Mouse (Mus musculus) heart, embryonic 13.5 days (tissue): ENCODE measurements around the gene Efcc1. TPM values are rescaled to one million over a fixed set of nuclear protein-coding genes. Genes with fewer than 3 reads are reported as not detected.

Source experiments
- ATAC-seq: fragments of 200-750 bp; cut with Nextera tagmentation; 2 replicates; pipeline ENCODE4 v1.8.0; 2017; ENCODE audit warnings: moderate TSS enrichment; ENCODE audit not compliant: insufficient number of reproducible peaks, low FRiP score, low TSS enrichment; ENCODE audit errors: extremely low read depth
- H3K27ac ChIP-seq: fragments of 300-500 bp; sonication (generic); replicated peaks from 2 replicates; pipeline ENCODE4 v1.5.1; 2015; ENCODE audit warnings: moderate library complexity, mild to moderate bottlenecking, inconsistent platforms
- H3K27me3 ChIP-seq: fragments of 300-500 bp; sonication (generic); replicated peaks from 2 replicates; pipeline ENCODE4 v1.6.1; 2015; ENCODE audit warnings: mild to moderate bottlenecking, inconsistent platforms
- H3K36me3 ChIP-seq: fragments of 300-500 bp; sonication (generic); 2 replicates; pipeline ENCODE4 v1.6.1; 2015; ENCODE audit warnings: mild to moderate bottlenecking, inconsistent platforms
- H3K4me1 ChIP-seq: fragments of 300-500 bp; sonication (generic); 2 replicates; pipeline ENCODE4 v1.6.1; 2015; ENCODE audit warnings: inconsistent platforms
- H3K4me2 ChIP-seq: fragments of 300-500 bp; sonication (generic); 2 replicates; pipeline ENCODE4 v1.6.1; 2015; ENCODE audit warnings: inconsistent platforms, mild to moderate bottlenecking, moderate library complexity
- H3K4me3 ChIP-seq: fragments of 300-500 bp; sonication (generic); 2 replicates; pipeline ENCODE4 v1.5.1; 2015; ENCODE audit warnings: moderate library complexity, mild to moderate bottlenecking, inconsistent platforms
- H3K9ac ChIP-seq: fragments of 300-500 bp; sonication (generic); 2 replicates; pipeline ENCODE4 v1.6.1; 2015; ENCODE audit warnings: inconsistent platforms, mild to moderate bottlenecking, moderate library complexity
- H3K9me3 ChIP-seq: fragments of 300-500 bp; sonication (generic); 2 replicates; pipeline ENCODE4 v1.6.1; 2016; ENCODE audit warnings: inconsistent platforms
- WGBS: fragments of 180-500 bp; shearing (Covaris S2); methylation state at CpG from one replicate; pipeline ENCODE4 v1.1.7; 2015; ENCODE audit warnings: mixed read lengths; 5-methylcytosine and 5-hydroxymethylcytosine counted together
- polyA plus RNA-seq: library from polyadenylated mRNA; unstranded; fragments of >200 nt; fragmentation: Nextera tagmentation; extraction: Ambion mirVana; gene quantifications from 2 replicates; pipeline ENCODE4 v1.2.1, GENCODE M21; 2015

Gene Efcc1
- polyA plus RNA-seq, 1 experiment from 2014 or later: 0.52 TPM

DNA sequence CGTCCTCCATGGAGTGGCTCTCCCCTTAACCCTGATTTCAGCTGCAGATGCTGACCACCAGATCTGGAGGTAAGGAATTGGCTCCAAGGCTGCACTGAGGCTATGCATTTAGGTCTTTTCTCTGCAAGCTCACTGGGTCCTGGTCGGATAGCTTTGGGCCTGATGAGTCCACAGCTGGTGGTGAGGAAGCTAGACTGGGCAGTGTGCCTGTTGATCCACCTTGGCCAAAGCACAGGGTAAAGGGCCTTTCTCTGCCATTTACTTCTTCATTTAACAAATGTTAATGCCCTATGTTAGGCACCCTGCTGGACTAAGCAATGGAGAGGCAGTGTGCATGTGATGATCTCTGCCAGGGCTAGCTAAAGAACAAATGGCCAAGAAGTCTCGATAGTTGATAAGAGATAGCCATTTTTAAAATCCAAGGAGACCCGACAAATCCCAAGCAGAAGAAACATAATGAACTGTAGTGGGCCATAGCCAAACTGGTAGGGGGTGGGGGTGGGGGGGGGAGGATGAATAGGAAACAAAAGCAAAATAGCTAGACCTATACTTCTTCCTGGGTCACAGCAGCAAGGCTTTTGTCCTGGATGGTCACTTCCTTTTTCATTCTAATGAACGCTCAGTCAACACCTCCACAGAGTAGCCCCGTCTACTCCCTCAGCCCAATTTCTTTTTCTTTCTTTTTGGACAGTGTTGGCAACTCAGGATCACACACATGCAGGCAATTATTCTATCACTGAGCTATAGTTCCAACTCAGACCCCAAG lies 64.9 kb downstream of the Efcc1 start:
- peaks cover 26% of the 10 kb centered on the region for H3K36me3 ChIP-seq
- H3K4me2 ChIP-seq: no peak overlapping the region
- no peak overlapping the region for H3K9ac ChIP-seq
- H3K27me3 ChIP-seq: no peaks in the 10 kb centered on the region
- peaks cover 17% of the 10 kb centered on the region for H3K4me1 ChIP-seq
- no peak overlapping the region for H3K27ac ChIP-seq
- no peak for ATAC-seq
- no peaks in the 10 kb centered on the region for H3K9me3 ChIP-seq
- 62% methylated on average over 6 of the region's 6 CpGs for WGBS
- no peak overlapping the region for H3K4me3 ChIP-seq

GRCm38 (mm10) chr6:87796251-87796880 lies 65.7 kb downstream of the Efcc1 start:
- WGBS: 75% methylated on average over 6 of the region's 6 CpGs
- H3K9ac ChIP-seq: no peak overlapping the region
- H3K4me3 ChIP-seq: no peak overlapping the region
- ATAC-seq: no peak
- H3K4me2 ChIP-seq: no peak overlapping the region
- H3K9me3 ChIP-seq: no peaks in the 10 kb centered on the region
- H3K27me3 ChIP-seq: no peaks in the 10 kb centered on the region
- no peak overlapping the region for H3K27ac ChIP-seq
- H3K4me1 ChIP-seq: peaks cover 9% of the 10 kb centered on the region
- peaks cover 25% of the 10 kb centered on the region for H3K36me3 ChIP-seq

- no peak for ATAC-seq
- no peak overlapping the region for H3K4me2 ChIP-seq
These were observed 66.7 kb downstream of the Efcc1 start for GRCm38 (mm10) chr6:87797321-87797720.

DNA sequence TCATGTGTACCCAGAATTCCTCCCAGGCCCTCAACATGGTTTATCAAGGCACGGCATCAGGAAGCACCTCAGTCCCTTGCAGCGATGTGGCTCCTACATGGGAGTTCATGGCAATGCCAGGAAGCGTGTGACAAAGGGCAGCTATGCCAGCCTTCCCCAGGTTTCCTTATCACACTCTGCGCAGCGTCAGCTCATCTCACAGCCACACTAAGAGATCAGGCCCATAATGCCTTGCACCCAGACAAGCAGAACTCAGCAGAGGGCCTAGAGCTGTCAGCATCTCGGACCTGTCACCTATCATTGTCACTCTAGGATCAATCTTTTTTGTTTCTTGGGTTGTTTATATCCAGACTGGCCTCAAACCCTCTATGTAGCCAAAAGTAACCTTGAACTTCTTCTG lies 68.9 kb downstream of the Efcc1 start:
- no peak for ATAC-seq
- Histone ChIP-seq H3K9me3 (no peaks in the 10 kb centered on the region), H3K27ac (no peak overlapping the region), H3K27me3 (no peaks in the 10 kb centered on the region), H3K4me1 (peaks cover 7% of the 10 kb centered on the region), H3K9ac (no peak overlapping the region), H3K4me3 (no peak overlapping the region), H3K36me3 (no peaks in the 10 kb centered on the region), H3K4me2 (no peak overlapping the region)
- 68% methylated on average over 6 of the region's 6 CpGs for WGBS

More at GRCm38 (mm10) chr6:87797321-87797720, 66.7 kb downstream of the Efcc1 start:
- Histone ChIP-seq H3K4me3 (no peak overlapping the region), H3K36me3 (peaks cover 18% of the 10 kb centered on the region), H3K9me3 (no peaks in the 10 kb centered on the region), H3K9ac (no peak overlapping the region), H3K27ac (no peak overlapping the region), H3K4me1 (peaks cover 7% of the 10 kb centered on the region), H3K27me3 (no peaks in the 10 kb centered on the region)
- WGBS: 35% methylated on average over 2 of the region's 2 CpGs

DNA sequence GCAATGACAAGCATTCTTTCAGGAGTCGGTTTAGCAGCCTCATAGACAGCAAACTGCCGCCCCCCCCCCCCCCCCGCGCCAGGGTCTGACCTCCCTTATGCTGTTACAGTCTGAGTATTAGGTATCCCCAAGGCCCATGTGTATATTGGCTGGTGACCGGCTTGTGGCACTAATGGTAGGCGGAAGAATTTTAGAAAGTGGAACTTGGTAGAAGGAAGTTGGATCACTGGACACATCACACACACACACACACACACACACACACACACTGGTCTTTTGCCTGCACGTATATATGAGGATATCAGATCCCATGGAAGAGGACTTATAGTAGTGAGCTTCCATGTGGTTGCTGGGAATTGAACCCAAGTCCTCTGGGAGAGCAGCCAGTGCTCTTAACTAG lies 71.8 kb downstream of the Efcc1 start:
- 78% methylated on average over 6 of the region's 7 CpGs for WGBS
- H3K27me3 ChIP-seq: no peaks in the 10 kb centered on the region
- peaks cover 15% of the 10 kb centered on the region; the same call in 1 of the 2 replicates for H3K4me1 ChIP-seq
- no peak overlapping the region for H3K4me3 ChIP-seq
- no peak overlapping the region for H3K4me2 ChIP-seq
- H3K36me3 ChIP-seq: no peaks in the 10 kb centered on the region
- no peak for ATAC-seq
- H3K9ac ChIP-seq: no peak overlapping the region
- H3K27ac ChIP-seq: no peak overlapping the region
- no peaks in the 10 kb centered on the region for H3K9me3 ChIP-seq

- Histone ChIP-seq H3K4me3 (no peak overlapping the region), H3K9me3 (no peaks in the 10 kb centered on the region), H3K4me1 (peaks cover 15% of the 10 kb centered on the region; the same call in 1 of the 2 replicates), H3K36me3 (0 out of 2 replicates have a peak, but pooled peaks cover 3% of the 10 kb centered on the region), H3K27me3 (no peaks in the 10 kb centered on the region), H3K9ac (no peak overlapping the region), H3K27ac (no peak overlapping the region), H3K4me2 (no peak overlapping the region)
- no peak for ATAC-seq
- WGBS: 83% methylated on average over 1 of the region's 1 CpGs
These were observed 73.4 kb downstream of the Efcc1 start for GRCm38 (mm10) chr6:87804036-87804435.

DNA sequence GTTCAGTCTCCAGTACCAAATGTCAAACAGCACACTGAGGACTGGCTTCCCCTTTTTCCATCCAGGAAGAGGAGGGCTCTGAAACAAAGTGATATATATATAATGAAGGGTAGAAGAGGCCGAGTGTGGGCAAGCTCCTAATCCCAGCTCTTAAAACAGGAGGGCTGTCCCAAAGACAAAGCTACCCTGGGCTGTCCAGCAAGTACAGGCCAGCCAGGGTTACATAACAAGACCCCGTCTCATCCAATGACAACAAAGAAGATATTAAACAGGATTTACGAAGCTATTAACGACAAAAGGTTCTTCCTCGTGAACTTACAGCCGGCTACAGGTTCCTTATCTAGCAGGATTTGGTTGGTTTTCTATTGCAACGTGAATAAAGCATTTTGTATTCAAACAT lies 74.2 kb downstream of the Efcc1 start:
- 0 out of 2 replicates have a peak, but pooled peaks cover 3% of the 10 kb centered on the region for H3K36me3 ChIP-seq
- no peak overlapping the region for H3K4me3 ChIP-seq
- H3K27me3 ChIP-seq: no peaks in the 10 kb centered on the region
- no peaks in the 10 kb centered on the region for H3K9me3 ChIP-seq
- no peak for ATAC-seq
- WGBS: 78% methylated on average over 7 of the region's 7 CpGs
- peaks cover 13% of the 10 kb centered on the region for H3K4me1 ChIP-seq
- no peak overlapping the region for H3K9ac ChIP-seq
- no peak overlapping the region for H3K27ac ChIP-seq
- H3K4me2 ChIP-seq: no peak overlapping the region

GRCm38 (mm10) chr6:87805448-87805847 lies 74.8 kb downstream of the Efcc1 start:
- 92% methylated on average over 7 of the region's 7 CpGs for WGBS
- Histone ChIP-seq H3K4me1 (peaks cover 18% of the 10 kb centered on the region), H3K9me3 (no peaks in the 10 kb centered on the region), H3K9ac (no peak overlapping the region), H3K27ac (no peak overlapping the region), H3K4me3 (no peak overlapping the region), H3K27me3 (no peaks in the 10 kb centered on the region), H3K4me2 (no peak overlapping the region), H3K36me3 (0 out of 2 replicates have a peak, but pooled peaks cover 3% of the 10 kb centered on the region)
- ATAC-seq: no peak

Other genes with a start within 250 kb of the Efcc1 start
- gene Arhgap25, start 197.6 kb upstream of the Efcc1 start, polyA plus RNA-seq: 3.5 and 3.6 TPM in 2 replicates
- 2.1 and 3.0 TPM in 2 replicates for gene Prokr1, start 140.1 kb upstream of the Efcc1 start, polyA plus RNA-seq
- 8.4 and 8.7 TPM in 2 replicates for gene Aplf, start 58.7 kb upstream of the Efcc1 start, polyA plus RNA-seq
- 5.1 and 7.2 TPM in 2 replicates for gene Gp9, start 47.2 kb downstream of the Efcc1 start, polyA plus RNA-seq
- gene Rab43, start 81.3 kb downstream of the Efcc1 start, polyA plus RNA-seq: 6.6 and 7.5 TPM in 2 replicates
- 2.1 TPM in 2 replicates for gene Gm45140, start 104.9 kb downstream of the Efcc1 start, polyA plus RNA-seq
- 22.1 and 25.4 TPM in 2 replicates for gene Isy1, start 107.9 kb downstream of the Efcc1 start, polyA plus RNA-seq
- 722 and 777 TPM in 2 replicates for gene Cnbp, start 120.2 kb downstream of the Efcc1 start, polyA plus RNA-seq
- 120 TPM in 2 replicates for gene Copg1, start 156.9 kb downstream of the Efcc1 start, polyA plus RNA-seq
- gene Hmces, start 183.1 kb downstream of the Efcc1 start, polyA plus RNA-seq: 26.5 and 28.4 TPM in 2 replicates